Mouse (Mus musculus) spleen, embryonic (tissue): Measurements from ENCODE around the gene Rtkn2.
"Not testable (repeated sequence)": the region's sequence is repeated elsewhere in the genome, so short reads cannot be mapped to it uniquely, and the experiment has no call there.

ENCODE experiments used
- CTCF ChIA-PET: fragments of 350-600 bp; sonication (Branson Sonifier 250); formaldehyde crosslinking; loops from one replicate; lab custom pipeline; 2022; lab: Charles Lee

Rtkn2 gene

GRCm38 (mm10) chr10:68072626-68073025 is 93.3 kb downstream of the Rtkn2 start:
- CTCF ChIA-PET: no interaction called here

GRCm38 (mm10) chr10:68074291-68074690 is 94.9 kb downstream of the Rtkn2 start:
- CTCF ChIA-PET: no interaction called here

- CTCF ChIA-PET: interaction anchor here (0.7 kb wide), 1 partner anchor 882 kb away, joined by 4 read pairs; no protein-coding TSS in a partner anchor
These were observed 95.8 kb downstream of the Rtkn2 start for GRCm38 (mm10) chr10:68075181-68075580.

GRCm38 (mm10) chr10:68078708-68079107 is 99.3 kb downstream of the Rtkn2 start:
- CTCF ChIA-PET: no interaction called here

- CTCF ChIA-PET: no interaction called here
These were observed 100.7 kb downstream of the Rtkn2 start for GRCm38 (mm10) chr10:68079910-68080670.

- CTCF ChIA-PET: no interaction called here
These were observed 102.3 kb downstream of the Rtkn2 start for GRCm38 (mm10) chr10:68081712-68082111.

GRCm38 (mm10) chr10:68085574-68085973 is 106.2 kb downstream of the Rtkn2 start:
- CTCF ChIA-PET: no interaction called here

GRCm38 (mm10) chr10:68086973-68087372 is 107.6 kb downstream of the Rtkn2 start:
- CTCF ChIA-PET: no interaction called here

- CTCF ChIA-PET: no interaction called here
These were observed 108.4 kb downstream of the Rtkn2 start for GRCm38 (mm10) chr10:68087722-68088121.

GRCm38 (mm10) chr10:68089435-68090196 is 110.2 kb downstream of the Rtkn2 start:
- CTCF ChIA-PET: no interaction called here

- CTCF ChIA-PET: interaction anchor here (0.7 kb wide), 1 partner anchor 111 kb away, joined by 3 read pairs; the partner anchor contains the start of gene Rtkn2
These were observed 110.8 kb downstream of the Rtkn2 start for GRCm38 (mm10) chr10:68090197-68090535.

- CTCF ChIA-PET: interaction anchor here (0.7 kb wide), 1 partner anchor 111 kb away, joined by 3 read pairs; the partner anchor contains the start of gene Rtkn2
These were observed 111.2 kb downstream of the Rtkn2 start for GRCm38 (mm10) chr10:68090544-68090943.

GRCm38 (mm10) chr10:68091011-68091410 is 111.6 kb downstream of the Rtkn2 start:
- CTCF ChIA-PET: no interaction called here

- CTCF ChIA-PET: no interaction called here
These were observed 112.5 kb downstream of the Rtkn2 start for GRCm38 (mm10) chr10:68091840-68092239.

- CTCF ChIA-PET: interaction anchor here (0.6 kb wide), 1 partner anchor 115 kb away, joined by 3 read pairs; no protein-coding TSS in a partner anchor
These were observed 114.1 kb downstream of the Rtkn2 start for GRCm38 (mm10) chr10:68093496-68093895.

GRCm38 (mm10) chr10:68095136-68095535 is 115.8 kb downstream of the Rtkn2 start:
- CTCF ChIA-PET: interaction anchor here (0.5 to 0.7 kb wide), 2 partner anchors 41 to 71 kb away, joined by 3 to 5 read pairs; no protein-coding TSS in a partner anchor

- CTCF ChIA-PET: no interaction called here
These were observed 117.0 kb downstream of the Rtkn2 start for GRCm38 (mm10) chr10:68096395-68096794.

- CTCF ChIA-PET: no interaction called here
These were observed 118.7 kb downstream of the Rtkn2 start for GRCm38 (mm10) chr10:68097821-68098675.

GRCm38 (mm10) chr10:68099801-68100200 is 120.4 kb downstream of the Rtkn2 start:
- CTCF ChIA-PET: not testable (repeated sequence)

GRCm38 (mm10) chr10:68100506-68100905 is 121.1 kb downstream of the Rtkn2 start:
- CTCF ChIA-PET: no interaction called here

- CTCF ChIA-PET: no interaction called here
These were observed 121.9 kb downstream of the Rtkn2 start for GRCm38 (mm10) chr10:68101251-68101650.
